Mouse (Mus musculus): Measurements from ENCODE around the gene Hmga2.
"Not testable (repeated sequence)": the region's sequence is repeated elsewhere in the genome, so short reads cannot be mapped to it uniquely, and the experiment has no call there.

Hmga2 gene

DNA sequence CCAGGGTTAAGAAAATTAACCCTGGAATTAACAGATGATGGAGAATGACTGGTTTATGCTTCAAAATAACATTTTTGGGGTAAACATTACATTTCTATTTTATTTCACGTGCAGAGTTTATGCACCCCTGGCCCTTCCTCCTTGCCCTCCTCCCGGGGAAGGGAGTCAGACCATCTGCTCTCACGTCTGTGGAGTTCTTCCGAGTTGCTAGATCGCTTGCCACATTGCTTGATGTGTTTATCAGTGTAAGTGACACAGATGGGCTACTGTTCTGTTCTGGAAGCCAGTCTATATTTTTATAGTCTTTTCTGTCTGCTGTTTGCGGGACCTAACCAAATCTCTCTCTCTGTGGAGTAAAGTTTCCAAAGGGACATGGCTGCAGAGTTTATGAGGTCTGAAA, 80.7 kb downstream of the Hmga2 start:
- in situ Hi-C loops (cut with MboI, MseI): loop anchor here (10.0 kb wide), 1 partner anchor 1409 kb away; no protein-coding TSS in a partner anchor

DNA sequence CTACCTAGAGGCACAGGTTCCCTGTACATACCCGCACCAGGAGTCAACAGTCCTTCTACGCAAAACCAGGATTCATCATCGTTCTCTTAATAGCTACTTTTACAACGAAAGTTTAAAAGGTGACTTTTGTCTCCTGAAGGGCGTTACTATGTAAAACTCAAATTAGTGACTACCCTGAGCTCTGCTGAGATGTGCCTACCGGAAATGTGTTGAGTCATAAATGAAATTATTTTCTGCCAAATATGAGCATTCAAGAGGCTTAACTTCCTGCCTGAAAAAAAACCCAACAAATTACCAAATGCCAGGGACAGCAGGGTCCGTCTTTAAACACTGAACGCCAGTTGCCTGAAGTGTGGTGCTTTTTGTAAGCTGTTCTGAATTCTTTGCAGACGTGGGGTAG, 81.5 kb downstream of the Hmga2 start:
- in situ Hi-C loops (cut with MboI, MseI): loop anchor here (10.0 kb wide), 1 partner anchor 1410 kb away; no protein-coding TSS in a partner anchor

GRCm38 (mm10) chr10:120391971-120392716, 84.1 kb downstream of the Hmga2 start:
- in situ Hi-C loops (cut with MboI, MseI): loop anchor here (10.0 kb wide), 1 partner anchor 1413 kb away; no protein-coding TSS in a partner anchor

DNA sequence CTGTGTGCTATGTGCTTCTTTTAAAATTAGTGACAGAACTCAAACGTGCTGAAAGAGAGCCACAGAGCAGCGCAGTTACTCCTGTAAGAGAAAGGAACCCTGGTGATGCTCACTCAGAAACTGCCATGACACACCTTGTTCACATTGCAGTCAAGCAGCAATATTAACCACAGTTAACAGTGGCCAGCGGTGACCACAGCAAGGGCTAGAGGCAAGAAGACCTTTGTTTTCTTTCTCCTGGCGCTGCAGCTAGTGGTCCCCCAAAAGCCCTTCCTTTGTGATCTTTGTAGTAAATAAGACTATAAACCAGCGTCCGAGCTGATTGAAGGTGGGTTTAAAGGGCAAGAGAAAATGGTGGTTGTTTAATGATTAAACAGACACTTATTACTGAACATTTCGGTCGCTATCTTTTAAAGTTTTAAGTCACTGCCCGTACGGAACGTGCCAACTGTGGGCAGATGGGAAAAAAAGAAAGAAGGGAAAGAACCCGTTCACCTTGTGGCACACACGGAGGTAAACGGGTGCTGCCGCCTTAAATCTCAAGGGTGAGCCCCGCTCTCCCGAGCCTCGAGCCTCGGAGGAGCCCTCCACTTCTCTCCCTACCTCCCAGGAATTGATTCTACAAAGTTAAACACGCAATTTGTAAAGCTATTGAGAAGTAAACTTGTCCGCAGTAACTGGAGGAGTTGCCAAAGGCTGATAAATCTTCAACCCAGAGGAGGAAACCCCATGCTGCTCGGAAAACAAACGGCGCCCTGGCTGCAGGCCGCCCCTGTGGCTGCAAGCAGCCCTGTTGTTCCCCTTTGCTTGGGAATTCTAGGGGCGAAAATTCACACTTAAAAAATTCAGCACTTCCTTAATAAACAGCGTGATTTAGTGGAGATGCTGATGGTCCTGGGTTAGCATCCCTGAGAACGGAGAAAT, 85.1 kb downstream of the Hmga2 start:
- in situ Hi-C loops (cut with MboI, MseI): loop anchor here (10.0 kb wide), 1 partner anchor 1414 kb away; no protein-coding TSS in a partner anchor

DNA sequence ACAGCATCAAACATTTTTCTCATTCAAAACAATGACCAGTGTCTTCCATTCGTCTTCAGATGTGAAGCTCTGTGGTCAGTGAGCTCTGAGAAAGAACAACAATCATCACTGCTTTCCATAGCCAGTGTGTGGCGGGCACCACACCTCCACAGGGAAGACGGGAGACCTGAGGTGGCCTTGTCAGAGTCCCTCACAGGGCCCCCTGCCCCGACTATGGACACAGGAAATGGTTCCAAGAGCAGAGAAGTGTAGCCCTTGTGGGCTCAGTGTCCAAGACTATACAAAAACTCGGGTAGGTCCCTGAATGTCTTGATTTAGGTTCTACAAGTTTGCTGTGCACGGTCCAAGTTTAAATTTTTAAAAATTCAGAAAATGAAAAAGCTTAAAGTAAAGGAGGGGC, 86.6 kb downstream of the Hmga2 start:
- in situ Hi-C loops (cut with MboI, MseI): loop anchor here (10.0 kb wide), 1 partner anchor 1415 kb away; no protein-coding TSS in a partner anchor

GRCm38 (mm10) chr10:120388966-120389365, 87.3 kb downstream of the Hmga2 start:
- in situ Hi-C loops (cut with MboI, MseI): no loop called here

GRCm38 (mm10) chr10:120388400-120388871, 87.8 kb downstream of the Hmga2 start:
- in situ Hi-C loops (cut with MboI, MseI): no loop called here

DNA sequence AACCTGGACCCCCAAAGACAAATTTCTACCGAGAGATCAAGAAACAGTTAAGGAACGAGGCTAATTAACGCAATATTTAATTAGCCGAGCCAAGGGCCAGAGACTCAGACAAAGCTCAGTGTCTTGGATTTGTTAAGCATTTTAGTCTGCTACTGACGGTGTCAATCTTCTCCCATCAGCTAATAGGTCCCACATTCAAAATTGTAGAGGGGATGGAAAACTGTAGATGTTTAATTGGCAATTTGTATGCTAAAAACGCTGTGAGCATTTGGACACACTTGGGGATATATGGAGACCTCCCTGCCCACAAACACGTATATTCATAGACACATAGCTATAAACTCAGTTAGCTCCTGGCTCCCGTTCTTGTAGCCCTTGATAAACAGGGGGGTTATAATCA, 89.2 kb downstream of the Hmga2 start:
- in situ Hi-C loops (cut with MboI, MseI): no loop called here

- in situ Hi-C loops (cut with MboI, MseI): no loop called here
Measured at GRCm38 (mm10) chr10:120384797-120385600, 91.3 kb downstream of the Hmga2 start.

GRCm38 (mm10) chr10:120384040-120384439, 92.2 kb downstream of the Hmga2 start:
- in situ Hi-C loops (cut with MboI, MseI): no loop called here

DNA sequence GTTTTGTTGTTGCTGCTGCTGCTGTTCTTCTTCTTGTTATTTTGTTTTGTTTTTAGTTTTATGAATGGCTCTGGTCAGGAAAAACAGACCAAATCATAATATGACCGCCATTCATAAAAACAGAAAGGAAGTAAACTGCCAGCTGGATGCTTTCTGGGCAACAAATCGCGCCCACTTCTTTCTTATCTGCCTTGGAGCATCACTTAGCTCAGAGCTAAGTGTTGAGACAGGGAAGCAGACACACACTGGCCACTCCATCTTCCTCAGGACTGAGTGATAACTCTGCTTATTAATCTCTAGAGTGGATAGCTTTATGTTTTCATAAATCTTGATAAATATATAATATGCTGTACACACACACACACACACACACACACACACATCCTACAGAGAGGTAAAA, 98.5 kb downstream of the Hmga2 start:
- in situ Hi-C loops (cut with MboI, MseI): no loop called here

DNA sequence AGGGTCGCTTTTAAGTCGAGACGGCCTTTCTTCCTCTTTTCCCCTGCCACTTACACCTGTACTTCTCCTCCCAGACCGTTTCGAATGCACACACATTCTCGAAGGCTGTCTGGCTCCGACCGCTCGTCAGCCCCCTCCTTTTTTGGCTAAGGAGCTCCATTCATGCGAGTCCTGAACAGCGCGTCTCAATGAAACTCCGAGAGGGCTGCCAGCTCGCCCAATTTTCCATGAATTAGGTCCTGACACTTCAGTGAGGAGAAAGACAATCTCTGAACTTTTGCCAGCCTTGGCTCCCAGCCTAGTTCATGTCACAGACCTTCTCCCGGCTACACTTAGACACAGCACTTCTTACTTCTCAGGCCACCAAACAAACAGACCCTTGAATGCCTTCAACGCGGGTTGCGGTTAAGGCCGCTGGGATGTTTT, 98.9 kb downstream of the Hmga2 start:
- in situ Hi-C loops (cut with MboI, MseI): no loop called here

GRCm38 (mm10) chr10:120375438-120375837, 100.8 kb downstream of the Hmga2 start:
- in situ Hi-C loops (cut with MboI, MseI): no loop called here

- in situ Hi-C loops (cut with MboI, MseI): no loop called here
Measured at GRCm38 (mm10) chr10:120371215-120371614, 105.1 kb downstream of the Hmga2 start.

DNA sequence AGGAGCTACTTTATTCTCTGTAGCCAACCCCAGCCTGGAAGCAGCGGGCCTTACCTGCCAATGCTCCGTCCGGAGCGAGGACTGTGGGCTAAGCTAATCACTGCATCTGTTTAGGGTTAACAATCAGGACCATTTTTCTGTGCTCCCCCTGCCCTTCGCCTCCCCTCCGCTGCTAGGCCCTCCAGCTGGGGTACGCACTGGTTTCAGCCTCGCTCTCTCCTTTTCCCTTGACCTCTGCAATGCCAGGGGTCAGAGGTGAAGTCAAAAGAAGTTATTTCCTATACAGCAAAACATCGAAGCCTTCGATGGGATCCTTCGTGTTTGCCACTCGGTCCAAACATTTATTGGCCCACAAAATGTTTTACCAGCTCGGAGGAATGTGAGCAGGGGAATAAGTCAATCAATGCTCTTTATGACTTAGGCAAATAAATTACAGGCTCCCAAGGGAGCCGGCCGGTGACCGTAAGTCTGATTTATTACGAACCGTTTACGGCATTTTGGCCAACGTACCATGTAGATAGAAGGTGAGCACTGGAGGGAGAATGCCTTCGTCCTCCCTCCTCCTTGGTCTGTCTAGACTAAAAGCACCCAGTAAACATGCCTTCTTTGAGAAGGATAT, 107.0 kb downstream of the Hmga2 start:
- in situ Hi-C loops (cut with MboI, MseI): no loop called here

GRCm38 (mm10) chr10:120366173-120366592, 110.1 kb downstream of the Hmga2 start:
- in situ Hi-C loops (cut with MboI, MseI): not testable (repeated sequence)

GRCm38 (mm10) chr10:120365380-120366172, 110.7 kb downstream of the Hmga2 start:
- in situ Hi-C loops (cut with MboI, MseI): no loop called here

GRCm38 (mm10) chr10:120363983-120364582, 112.2 kb downstream of the Hmga2 start:
- in situ Hi-C loops (cut with MboI, MseI): no loop called here

- in situ Hi-C loops (cut with MboI, MseI): not testable (repeated sequence)
Measured at GRCm38 (mm10) chr10:120363298-120363982, 112.8 kb downstream of the Hmga2 start.

Measured in T-helper 2 cell (primary cell).